Mouse (Mus musculus): Measurements from ENCODE around the gene 1110059G10Rik. TPM values are rescaled to one million over a fixed set of nuclear protein-coding genes. Genes with fewer than 3 reads are reported as not detected.
A peak's percentile ranks its signal among the peaks of the same experiment; 100 is the strongest.

1110059G10Rik gene
- 14.2 and 17.1 TPM in 2 replicates for polyA plus RNA-seq (2012; rRNA removed)

DNA sequence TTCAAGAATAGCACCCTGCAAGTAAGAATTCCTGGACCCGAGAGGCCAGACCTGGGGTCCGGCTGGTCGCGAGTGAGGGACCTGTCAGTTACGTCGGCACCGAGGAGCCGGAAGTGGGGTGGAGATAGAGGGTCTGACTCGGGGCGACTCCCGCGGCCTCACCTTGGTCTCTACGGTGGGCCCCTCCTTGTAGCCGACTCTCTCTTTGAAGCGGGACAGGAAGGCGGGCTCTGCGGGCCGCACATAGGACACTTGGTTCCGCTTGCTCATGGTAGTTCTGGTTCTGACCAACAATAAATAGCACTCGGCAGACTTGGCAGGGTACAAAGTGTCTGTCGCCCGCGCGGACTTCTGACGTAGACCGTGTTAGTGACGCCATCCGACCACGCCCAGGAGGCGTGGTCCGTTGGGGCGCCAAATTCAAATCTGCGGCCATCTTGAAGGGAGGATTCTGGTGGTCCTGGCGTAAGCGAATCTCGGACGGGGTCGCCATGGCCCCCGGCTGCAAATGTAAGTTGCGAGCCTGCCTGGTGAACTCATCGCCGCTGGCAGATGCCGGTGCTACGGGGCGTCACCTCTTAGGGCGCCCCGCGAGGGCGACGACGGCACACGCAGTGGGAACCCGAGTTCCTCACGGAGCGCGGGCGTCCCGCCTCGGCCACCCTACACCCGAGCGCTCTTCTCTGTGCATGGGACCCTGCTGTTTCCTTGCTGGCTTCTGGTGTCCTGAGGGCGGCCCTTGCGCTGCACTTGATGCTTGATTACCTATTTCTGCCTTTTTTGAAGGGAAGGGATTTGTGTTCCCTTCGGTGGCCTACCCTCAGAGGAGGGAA is at the start of gene 1110059G10Rik, which contains the start of gene Kif15:
1110059G10Rik (minus strand) TSS at position 358 of the 833 bp plus-strand sequence.
Kif15 (plus strand) TSS at position 404 of the 833 bp plus-strand sequence.
- under 1% methylated on average over 64 of the region's 64 CpGs for WGBS

DNA sequence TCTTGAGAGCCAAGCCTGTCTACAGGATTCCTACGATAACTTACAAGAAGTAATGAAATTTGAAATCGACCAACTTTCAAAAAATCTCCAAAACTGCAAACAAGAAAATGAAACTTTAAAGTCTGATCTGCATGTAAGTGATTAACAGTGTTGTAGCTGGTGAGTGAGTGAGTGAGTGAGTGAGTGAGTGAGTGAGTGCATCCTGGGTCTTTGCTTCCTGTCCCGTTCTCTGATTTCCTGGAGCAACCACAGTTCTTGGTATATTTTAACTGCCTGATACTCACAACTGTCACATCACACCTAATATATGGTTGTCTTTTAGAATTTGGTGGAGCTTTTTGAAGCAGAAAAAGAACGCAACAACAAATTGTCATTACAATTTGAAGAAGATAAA is 48.4 kb upstream of the 1110059G10Rik start:
- Histone ChIP-seq H3K4me1 (ENCODE audit: control insufficient read depth, insufficient read depth, low read length) (no peaks in the 10 kb centered on the region; the same call in 1 of the 2 replicates), H3K27me3 (ENCODE audit: control insufficient read depth, insufficient read depth, low read length) (no peaks in the 10 kb centered on the region), H3K27ac (ENCODE audit: insufficient read depth, low read length) (no peak overlapping the region), H3K4me3 (replicated peaks; ENCODE audit: insufficient read depth, low read depth, low read length) (no peak overlapping the region)
- 96% methylated on average over 4 of the region's 4 CpGs for WGBS
- no peak for DNase-seq
- TF ChIP-seq POLR2A (IDR thresholded peaks at IDR 0.05; ENCODE audit: borderline replicate concordance, insufficient read depth, low read length) (no peak), CTCF (IDR thresholded peaks at IDR 0.05; ENCODE audit: borderline replicate concordance, insufficient read depth, low read depth, low read length) (no peak)

More for the DNA sequence above, at the start of gene 1110059G10Rik, which contains the start of gene Kif15:
- peak within 1 kb of the TSS; percentile 85 for H3K27ac ChIP-seq (ENCODE audit: insufficient read depth, low read length)
- TF ChIP-seq POLR2A (IDR thresholded peaks at IDR 0.05; ENCODE audit: borderline replicate concordance, insufficient read depth, low read length) (peak; percentile 64; the same call in 1 of the 2 replicates), CTCF (IDR thresholded peaks at IDR 0.05; ENCODE audit: borderline replicate concordance, insufficient read depth, low read depth, low read length) (no peak)
- H3K4me1 ChIP-seq (ENCODE audit: control insufficient read depth, insufficient read depth, low read length), result no peaks in the 10 kb centered on the region
- H3K27me3 ChIP-seq (ENCODE audit: control insufficient read depth, insufficient read depth, low read length), result no peaks in the 10 kb centered on the region
- H3K4me3 ChIP-seq (replicated peaks; ENCODE audit: insufficient read depth, low read depth, low read length), result peak within 1 kb of the TSS; percentile 98
- peak; percentile 89 to 95 for DNase-seq

DNA sequence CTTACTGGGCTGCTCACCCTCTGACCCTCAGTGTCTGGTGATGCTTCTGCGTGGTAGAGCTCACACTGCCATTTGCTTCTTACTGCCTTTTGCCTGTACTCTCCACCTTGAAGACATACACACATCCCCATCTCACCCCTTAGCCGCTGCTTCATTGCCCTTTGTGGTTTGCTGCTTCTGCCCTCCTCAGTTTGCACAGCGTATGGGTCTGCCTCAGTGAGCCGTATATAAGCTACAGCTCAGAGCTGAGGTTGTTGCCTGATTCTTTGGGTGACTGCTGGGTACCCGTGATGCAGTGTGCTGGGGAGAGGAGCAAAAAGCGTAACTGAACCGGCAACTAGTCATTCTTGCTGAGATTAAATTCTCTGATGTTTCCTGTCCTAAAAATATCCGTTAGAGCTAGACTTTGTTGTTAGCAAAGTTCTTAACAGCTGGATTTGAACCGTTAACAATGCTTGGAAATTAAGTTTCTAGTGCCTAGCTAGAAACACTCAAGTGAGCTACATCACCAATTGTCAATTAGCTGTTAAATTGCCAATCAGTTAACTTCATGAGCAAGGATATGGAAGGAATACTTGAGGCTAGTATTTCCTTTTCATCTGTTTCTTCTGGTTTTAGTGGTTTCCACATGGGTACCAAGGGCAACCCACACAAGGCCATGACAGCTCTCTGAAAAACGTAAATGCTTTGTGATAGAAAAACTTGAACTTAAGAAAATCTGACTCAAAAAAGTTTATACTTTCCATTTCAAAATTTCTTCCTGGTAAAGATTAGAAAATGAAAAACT is 47.8 kb upstream of the 1110059G10Rik start:
- no peak for TF ChIP-seq CTCF (IDR thresholded peaks at IDR 0.05; ENCODE audit: borderline replicate concordance, insufficient read depth, low read depth, low read length)
- no peak for TF ChIP-seq POLR2A (IDR thresholded peaks at IDR 0.05; ENCODE audit: borderline replicate concordance, insufficient read depth, low read length)
- 95% methylated on average over 10 of the region's 10 CpGs for WGBS
- no peak for DNase-seq
- Histone ChIP-seq H3K27ac (ENCODE audit: insufficient read depth, low read length) (no peak overlapping the region), H3K4me1 (ENCODE audit: control insufficient read depth, insufficient read depth, low read length) (no peaks in the 10 kb centered on the region), H3K27me3 (ENCODE audit: control insufficient read depth, insufficient read depth, low read length) (no peaks in the 10 kb centered on the region), H3K4me3 (replicated peaks; ENCODE audit: insufficient read depth, low read depth, low read length) (no peak overlapping the region)

DNA sequence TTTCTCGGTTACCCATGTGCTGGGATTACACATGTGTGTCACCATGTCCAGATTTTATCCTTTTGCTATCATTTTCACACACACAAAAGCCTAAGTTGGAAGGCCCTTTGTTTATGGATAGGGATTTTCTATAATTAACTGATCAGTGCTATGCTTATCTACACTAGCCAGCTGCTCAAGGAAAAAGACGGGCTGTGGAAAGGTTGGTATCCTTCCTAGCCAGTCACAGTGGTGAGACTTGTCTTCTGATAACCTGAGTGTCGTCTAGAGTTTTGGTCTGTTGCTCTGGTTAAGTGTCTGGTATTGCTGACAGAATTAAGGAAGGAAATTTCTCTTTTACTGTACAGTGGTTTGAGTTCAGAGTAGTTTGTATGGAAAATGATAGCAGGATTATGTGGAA is 21.9 kb downstream of the 1110059G10Rik start:
- H3K4me1 ChIP-seq (ENCODE audit: control insufficient read depth, insufficient read depth, low read length), result no peaks in the 10 kb centered on the region
- no peak for DNase-seq
- WGBS, result 98% methylated on average over 3 of the region's 3 CpGs
- no peaks in the 10 kb centered on the region for H3K27me3 ChIP-seq (ENCODE audit: control insufficient read depth, insufficient read depth, low read length)
- H3K4me3 ChIP-seq (replicated peaks; ENCODE audit: insufficient read depth, low read depth, low read length), result no peak overlapping the region
- no peak overlapping the region for H3K27ac ChIP-seq (ENCODE audit: insufficient read depth, low read length)
- TF ChIP-seq CTCF (IDR thresholded peaks at IDR 0.05; ENCODE audit: borderline replicate concordance, insufficient read depth, low read depth, low read length) (no peak), POLR2A (IDR thresholded peaks at IDR 0.05; ENCODE audit: borderline replicate concordance, insufficient read depth, low read length) (no peak)

DNA sequence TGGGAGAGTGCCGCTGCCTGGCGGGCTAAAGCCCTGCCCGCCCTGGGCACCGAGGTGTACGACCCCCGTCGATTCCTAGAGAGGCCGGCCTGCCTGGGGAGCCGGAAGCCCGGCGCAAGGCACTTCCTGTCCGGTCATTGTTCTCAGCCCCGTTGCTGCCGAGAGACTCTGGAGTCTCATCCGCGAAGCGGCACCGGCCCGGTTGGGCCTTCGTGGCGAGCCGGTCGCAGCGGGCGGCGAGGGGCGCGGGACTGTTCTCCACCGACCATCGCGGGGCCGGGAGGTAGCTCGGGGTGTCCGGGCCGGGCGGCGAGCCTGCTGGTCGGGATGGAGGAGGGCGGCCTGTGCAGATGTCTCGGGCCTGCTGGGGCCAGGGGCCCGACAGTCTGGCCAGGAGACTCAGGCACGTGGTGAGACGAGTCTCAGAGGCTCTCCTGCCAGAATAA is 27.8 kb downstream of the 1110059G10Rik start, which contains the start of gene Zfp105:
Zfp105 (plus strand) TSS at position 137 of the 446 bp plus-strand sequence.
- peak within 1 kb of the TSS; percentile 87 for H3K4me3 ChIP-seq (replicated peaks; ENCODE audit: insufficient read depth, low read depth, low read length)
- DNase-seq, result peak; percentile 76 to 79
- no peaks in the 10 kb centered on the region for H3K27me3 ChIP-seq (ENCODE audit: control insufficient read depth, insufficient read depth, low read length)
- WGBS, result under 1% methylated on average over 43 of the region's 43 CpGs
- H3K27ac ChIP-seq (ENCODE audit: insufficient read depth, low read length), result no peak within 1 kb of the TSS
- TF ChIP-seq CTCF (IDR thresholded peaks at IDR 0.05; ENCODE audit: borderline replicate concordance, insufficient read depth, low read depth, low read length), result no peak
- TF ChIP-seq POLR2A (IDR thresholded peaks at IDR 0.05; ENCODE audit: borderline replicate concordance, insufficient read depth, low read length), result no peak
- H3K4me1 ChIP-seq (ENCODE audit: control insufficient read depth, insufficient read depth, low read length), result no peaks in the 10 kb centered on the region; the same call in 1 of the 2 replicates

DNA sequence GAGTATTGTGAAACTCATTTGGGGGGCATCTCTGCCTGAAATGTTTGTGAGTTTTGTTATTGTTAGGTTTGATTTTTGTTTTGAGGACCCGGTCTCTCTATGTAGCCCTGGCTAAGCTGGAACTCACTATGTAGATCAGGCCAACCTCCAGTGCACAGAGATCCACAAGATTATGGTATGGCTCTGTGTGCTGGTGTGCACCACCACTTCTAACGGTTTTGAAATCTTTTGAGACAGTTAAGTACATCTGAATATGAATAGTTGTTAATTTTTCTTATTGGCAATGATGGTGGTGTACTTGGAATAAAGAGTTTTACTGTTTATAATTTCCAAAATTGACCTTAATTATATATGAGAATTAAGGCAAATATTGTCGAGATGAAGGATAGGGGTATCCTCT is 28.4 kb downstream of the 1110059G10Rik start:
- Histone ChIP-seq H3K4me3 (replicated peaks; ENCODE audit: insufficient read depth, low read depth, low read length) (peak overlapping the region; percentile 87), H3K4me1 (ENCODE audit: control insufficient read depth, insufficient read depth, low read length) (no peaks in the 10 kb centered on the region; the same call in 1 of the 2 replicates), H3K27me3 (ENCODE audit: control insufficient read depth, insufficient read depth, low read length) (no peaks in the 10 kb centered on the region), H3K27ac (ENCODE audit: insufficient read depth, low read length) (no peak overlapping the region)
- WGBS, result 33% methylated on average over 3 of the region's 3 CpGs
- no peak for DNase-seq
- TF ChIP-seq POLR2A (IDR thresholded peaks at IDR 0.05; ENCODE audit: borderline replicate concordance, insufficient read depth, low read length), result no peak

DNA sequence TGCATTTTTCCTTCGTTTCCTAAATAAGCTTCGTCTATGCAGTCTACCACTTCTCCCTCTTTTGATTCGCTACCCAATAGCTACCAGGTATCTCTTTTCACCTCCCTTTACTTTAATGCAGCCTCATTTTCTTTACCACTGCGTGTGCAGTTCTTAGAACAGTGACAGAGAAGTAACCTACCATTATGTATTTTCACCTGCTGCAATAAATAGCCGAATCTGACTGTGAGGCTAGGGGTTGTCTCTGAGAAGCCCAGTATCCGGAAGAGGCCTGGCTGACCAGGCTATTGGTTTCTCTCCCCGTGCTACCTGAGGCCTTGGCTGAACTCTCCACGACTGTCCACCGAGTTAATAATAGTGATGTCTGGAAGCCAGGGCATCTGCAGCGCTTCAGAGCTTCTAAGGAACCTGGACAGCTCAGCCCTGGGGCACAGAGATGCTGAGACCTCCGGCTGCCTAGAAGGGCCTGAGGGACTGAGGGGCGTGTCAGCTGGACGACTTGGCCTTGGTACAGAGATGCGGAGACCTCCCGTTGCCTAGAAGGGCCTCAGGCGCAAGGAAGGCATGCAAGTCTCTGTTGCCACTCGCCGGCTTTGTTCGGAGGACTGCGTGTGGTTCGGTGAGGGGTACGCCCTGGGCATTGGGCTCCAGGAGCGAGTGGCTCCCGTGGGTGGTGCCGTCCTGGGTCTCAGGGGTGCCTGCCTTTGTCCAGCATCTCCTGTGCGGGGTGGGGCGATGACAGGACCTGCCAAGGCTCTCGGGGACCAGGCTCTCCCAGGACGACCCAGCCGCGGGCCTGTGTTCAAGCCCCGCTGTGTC is 47.9 kb downstream of the 1110059G10Rik start:
- Histone ChIP-seq H3K27ac (ENCODE audit: insufficient read depth, low read length) (peak overlapping the region; percentile 6; the same call in 1 of the 2 replicates), H3K27me3 (ENCODE audit: control insufficient read depth, insufficient read depth, low read length) (no peaks in the 10 kb centered on the region), H3K4me3 (replicated peaks; ENCODE audit: insufficient read depth, low read depth, low read length) (peak overlapping the region; percentile 62), H3K4me1 (ENCODE audit: control insufficient read depth, insufficient read depth, low read length) (no peaks in the 10 kb centered on the region; the same call in 1 of the 2 replicates)
- peak; percentile 83 for DNase-seq
- WGBS, result 7% methylated on average over 32 of the region's 32 CpGs
- TF ChIP-seq CTCF (IDR thresholded peaks at IDR 0.05; ENCODE audit: borderline replicate concordance, insufficient read depth, low read depth, low read length), result no peak
- peak; percentile 59; the same call in 1 of the 2 replicates for TF ChIP-seq POLR2A (IDR thresholded peaks at IDR 0.05; ENCODE audit: borderline replicate concordance, insufficient read depth, low read length)
